Mouse (Mus musculus) ovary, postnatal 14 days (tissue): Measurements from ENCODE around the gene Omt2b.
"Not testable (repeated sequence)": the region's sequence is repeated elsewhere in the genome, so short reads cannot be mapped to it uniquely, and the experiment has no call there.

ENCODE experiments used
- DNase-seq: peaks from one replicate; pipeline ENCODE4 v3.0.0; 2022; ENCODE audit warnings: low spot score

Gene Omt2b

DNA sequence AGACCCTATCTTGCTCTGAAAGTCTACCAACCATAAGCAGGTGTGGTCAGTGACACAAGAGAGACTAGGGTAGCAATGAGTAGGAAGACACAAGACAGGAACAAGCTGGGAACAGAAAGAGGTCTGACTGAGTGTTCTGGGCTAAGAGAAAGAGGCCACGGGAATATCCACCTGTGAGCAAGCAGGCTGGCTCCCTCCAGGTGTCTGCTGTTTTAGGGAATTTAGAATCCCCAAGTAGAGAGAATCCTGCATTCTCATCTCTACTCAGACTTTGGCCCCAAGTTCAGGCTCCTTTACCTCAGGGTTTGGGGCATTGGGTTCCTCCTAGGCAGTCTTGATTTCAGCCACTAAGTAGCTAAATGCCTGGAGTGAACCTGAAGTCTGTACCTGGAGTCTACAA lies at the start of gene Omt2b:
Gene Omt2b (plus strand): TSS at position 301 of the 400 bp plus-strand sequence.
- not testable (repeated sequence) for DNase-seq

- not testable (repeated sequence) for DNase-seq
Observed at GRCm38 (mm10) chr9:78282002-78282711, 45.2 kb upstream of the Omt2b start.

GRCm38 (mm10) chr9:78289063-78289462 lies 38.3 kb upstream of the Omt2b start:
- DNase-seq = not testable (repeated sequence)

DNA sequence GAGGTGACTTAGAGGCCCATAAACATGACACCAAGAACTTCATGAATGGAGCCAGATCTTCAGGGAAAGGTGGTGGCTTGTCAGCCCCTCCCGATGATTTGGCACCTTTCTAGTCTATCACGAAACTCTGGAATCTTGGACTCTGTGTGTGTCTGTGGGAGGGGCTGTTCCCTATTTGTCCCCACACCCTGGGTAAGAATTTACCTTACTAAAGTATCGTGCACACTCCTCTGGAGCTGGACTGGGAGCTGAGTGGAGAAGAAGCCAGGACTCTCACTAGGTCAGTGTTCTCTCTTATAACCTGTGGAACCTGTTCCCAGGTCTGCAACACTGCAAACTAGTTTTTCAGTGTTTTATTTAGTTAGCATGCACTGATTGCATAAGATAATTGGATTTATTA lies 37.7 kb upstream of the Omt2b start, which contains the start of gene Gm10639:
Gene Gm10639 (plus strand): TSS at position 201 of the 400 bp plus-strand sequence.
- not testable (repeated sequence) for DNase-seq

- DNase-seq = not testable (repeated sequence)
Observed at GRCm38 (mm10) chr9:78292462-78292861, 34.9 kb upstream of the Omt2b start.

DNA sequence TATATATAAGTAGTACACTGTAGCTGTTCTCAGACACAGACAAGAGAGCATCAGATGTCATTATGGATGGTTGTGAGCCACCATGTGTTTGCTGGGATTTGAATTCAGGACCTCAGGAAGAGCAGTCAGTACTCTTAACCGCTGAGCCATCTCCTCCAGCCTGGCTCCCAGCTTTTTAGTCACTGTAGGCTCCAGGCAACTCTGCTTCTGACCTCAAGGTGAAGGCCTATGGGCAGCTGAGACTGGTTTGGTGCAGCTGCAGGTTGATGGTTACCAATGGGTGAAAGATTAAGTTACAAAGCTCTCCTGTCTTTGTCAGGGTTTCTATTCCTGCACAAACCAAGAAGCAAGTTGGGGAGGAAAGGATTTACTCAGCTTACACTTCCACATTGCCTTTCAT lies 33.7 kb upstream of the Omt2b start:
- DNase-seq = not testable (repeated sequence)

DNA sequence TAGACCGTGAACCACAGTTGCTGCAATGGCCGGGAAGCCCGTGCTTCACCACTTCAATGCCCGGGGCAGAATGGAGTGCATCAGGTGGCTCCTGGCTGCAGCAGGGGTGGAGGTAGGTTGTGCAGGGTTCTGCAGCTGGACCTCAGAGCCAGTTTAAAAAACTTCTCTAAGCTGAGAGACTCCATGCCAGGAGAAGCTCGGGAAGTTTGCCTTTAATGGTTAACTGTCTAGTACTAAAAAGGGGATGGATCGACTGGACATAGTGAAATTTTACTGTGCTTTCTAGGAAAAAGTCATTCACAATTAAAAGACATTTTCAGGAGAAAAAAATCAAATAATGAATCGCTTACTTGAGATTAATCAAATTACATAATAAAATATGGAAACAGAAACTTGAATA lies 32.6 kb upstream of the Omt2b start:
- not testable (repeated sequence) for DNase-seq

- DNase-seq = peak; percentile 11
Observed at GRCm38 (mm10) chr9:78296089-78296488, 31.3 kb upstream of the Omt2b start.

DNA sequence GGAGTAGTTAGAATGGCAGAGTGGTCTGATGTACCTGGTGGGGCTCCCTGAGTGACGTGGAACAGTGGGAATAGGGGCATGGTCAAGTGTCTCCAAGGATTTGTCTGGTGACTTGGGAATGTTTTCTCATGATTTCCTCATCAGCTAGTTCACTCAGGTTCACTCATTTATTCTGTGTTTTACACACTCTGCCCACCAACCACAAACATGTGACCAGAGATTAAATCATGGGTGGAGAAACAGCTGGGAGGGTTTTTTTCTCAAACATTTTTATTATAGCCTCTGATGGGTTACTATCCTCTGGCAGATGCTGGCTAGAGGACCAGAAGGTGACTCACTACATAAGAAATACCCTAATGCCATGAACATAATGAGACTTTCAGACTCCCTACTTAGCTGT lies 29.2 kb upstream of the Omt2b start:
- DNase-seq = no peak

DNA sequence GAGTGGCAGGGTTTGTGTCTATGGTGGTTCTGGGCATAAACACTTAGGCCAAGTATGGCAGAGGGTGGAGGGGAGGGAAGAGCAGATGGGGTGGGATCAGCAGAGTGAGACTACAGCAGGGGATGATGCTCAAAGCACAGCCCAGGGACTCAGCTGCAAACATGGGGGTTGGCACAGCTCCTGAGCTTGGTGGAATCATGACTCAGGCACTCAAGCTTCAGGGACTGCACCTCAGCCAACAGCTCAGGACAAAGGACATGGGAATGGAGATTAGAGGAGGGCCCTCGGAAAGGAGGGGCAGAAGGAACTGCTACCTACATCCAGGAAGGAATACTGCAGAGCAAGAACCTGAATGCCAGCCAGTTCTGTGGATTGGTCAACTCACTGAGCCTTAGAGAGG lies 28.2 kb upstream of the Omt2b start:
- not testable (repeated sequence) for DNase-seq

DNA sequence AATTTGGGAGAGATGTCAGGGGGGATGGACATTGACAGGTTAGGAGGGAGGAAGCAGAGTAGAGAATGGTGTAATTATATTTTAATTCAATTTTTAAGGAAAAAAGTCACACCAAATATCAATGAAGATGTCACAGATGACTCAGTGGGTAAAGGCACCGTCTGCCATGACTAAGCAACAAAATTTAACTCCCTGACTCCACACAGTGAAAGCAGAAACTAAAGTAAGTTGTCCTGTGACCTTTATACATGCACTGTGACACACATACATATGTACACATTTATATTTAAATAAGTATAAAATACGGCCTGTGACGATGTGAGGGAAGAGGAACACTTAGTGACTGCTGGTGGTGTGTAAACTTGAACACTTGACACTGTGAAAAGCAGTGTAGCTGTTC lies 19.3 kb upstream of the Omt2b start:
- DNase-seq = not testable (repeated sequence)

DNA sequence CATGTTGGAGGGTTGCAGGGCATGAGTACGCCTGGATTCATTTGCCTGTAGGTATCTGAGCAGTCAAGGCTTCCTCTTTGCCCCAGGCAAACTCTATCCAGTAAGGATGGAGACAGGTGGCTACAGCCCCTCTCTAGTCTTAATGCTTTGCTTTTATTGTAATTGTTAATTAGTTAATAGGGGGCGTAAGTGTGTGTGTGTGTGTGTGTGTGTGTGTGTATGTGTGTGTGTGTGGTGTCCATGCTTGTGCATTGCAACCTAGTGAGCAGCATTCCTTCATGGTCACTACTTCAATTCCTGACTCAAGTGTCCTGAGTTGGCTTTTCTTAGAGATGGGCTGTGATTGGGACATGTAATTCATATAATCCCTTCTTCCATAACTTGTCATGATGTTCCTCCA lies 12.7 kb upstream of the Omt2b start, which contains the start of gene Omt2a:
Gene Omt2a (minus strand): TSS at position 101 of the 400 bp plus-strand sequence.
- DNase-seq = no peak

- DNase-seq = no peak
Observed at GRCm38 (mm10) chr9:78319499-78319898, 7.9 kb upstream of the Omt2b start.

- not testable (repeated sequence) for DNase-seq
Observed at GRCm38 (mm10) chr9:78337050-78337449, 9.7 kb downstream of the Omt2b start.

DNA sequence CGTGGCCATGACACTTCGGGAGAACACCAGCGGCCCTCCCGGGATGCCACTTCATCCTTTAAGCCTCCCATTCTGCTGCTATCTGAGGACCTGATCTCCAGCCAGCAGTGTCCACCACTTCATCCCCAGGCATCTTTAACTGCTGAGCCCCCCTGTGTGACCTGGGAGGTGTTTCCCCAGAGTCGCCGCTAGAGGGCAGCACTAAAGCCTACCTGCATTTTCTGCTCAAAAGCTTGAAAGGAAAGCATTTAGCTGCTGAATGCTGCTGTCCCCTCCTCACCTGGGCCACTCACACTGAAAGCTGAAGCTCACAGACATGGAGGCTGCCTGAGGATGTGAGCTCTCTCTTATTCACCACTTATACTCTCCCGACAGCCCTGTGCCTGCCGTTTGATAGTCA lies 12.9 kb downstream of the Omt2b start:
- DNase-seq = peak; percentile 25

DNA sequence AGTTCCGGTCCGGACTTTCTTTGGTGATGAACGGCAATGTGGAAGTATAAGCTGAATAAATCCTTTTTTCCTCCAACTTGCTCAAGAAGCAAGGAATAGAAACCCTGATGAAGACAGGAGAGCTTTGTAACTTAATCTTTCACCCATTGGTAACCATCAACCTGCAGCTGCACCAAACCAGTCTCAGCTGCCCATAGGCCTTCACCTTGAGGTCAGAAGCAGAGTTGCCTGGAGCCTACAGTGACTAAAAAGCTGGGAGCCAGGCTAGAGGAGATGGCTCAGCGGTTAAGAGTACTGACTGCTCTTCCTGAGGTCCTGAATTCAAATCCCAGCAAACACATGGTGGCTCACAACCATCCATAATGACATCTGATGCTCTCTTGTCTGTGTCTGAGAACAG lies 15.1 kb downstream of the Omt2b start:
- not testable (repeated sequence) for DNase-seq

GRCm38 (mm10) chr9:78343055-78343454 lies 15.7 kb downstream of the Omt2b start:
- DNase-seq = not testable (repeated sequence)

DNA sequence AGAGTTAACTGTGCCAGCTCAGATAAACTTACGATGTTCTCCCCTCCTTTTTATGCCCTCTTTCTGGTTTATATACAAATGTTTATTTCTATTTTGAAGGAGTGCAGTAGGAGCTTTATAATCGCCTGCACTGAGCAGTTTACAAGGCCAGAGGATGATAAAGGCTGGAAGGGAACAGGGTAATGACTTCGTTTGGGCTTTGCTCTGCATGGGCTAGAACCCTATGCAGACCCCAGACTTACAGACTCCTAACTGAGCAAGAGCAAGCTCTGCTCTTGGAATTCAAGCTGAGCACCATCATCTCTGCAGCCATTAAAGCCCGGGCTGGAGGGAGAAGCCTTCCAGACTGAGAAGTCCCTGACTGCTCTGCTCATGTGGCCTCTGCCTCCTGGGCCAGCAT lies 17.8 kb downstream of the Omt2b start:
- not testable (repeated sequence) for DNase-seq

GRCm38 (mm10) chr9:78347004-78347403 lies 19.6 kb downstream of the Omt2b start:
- DNase-seq = no peak

DNA sequence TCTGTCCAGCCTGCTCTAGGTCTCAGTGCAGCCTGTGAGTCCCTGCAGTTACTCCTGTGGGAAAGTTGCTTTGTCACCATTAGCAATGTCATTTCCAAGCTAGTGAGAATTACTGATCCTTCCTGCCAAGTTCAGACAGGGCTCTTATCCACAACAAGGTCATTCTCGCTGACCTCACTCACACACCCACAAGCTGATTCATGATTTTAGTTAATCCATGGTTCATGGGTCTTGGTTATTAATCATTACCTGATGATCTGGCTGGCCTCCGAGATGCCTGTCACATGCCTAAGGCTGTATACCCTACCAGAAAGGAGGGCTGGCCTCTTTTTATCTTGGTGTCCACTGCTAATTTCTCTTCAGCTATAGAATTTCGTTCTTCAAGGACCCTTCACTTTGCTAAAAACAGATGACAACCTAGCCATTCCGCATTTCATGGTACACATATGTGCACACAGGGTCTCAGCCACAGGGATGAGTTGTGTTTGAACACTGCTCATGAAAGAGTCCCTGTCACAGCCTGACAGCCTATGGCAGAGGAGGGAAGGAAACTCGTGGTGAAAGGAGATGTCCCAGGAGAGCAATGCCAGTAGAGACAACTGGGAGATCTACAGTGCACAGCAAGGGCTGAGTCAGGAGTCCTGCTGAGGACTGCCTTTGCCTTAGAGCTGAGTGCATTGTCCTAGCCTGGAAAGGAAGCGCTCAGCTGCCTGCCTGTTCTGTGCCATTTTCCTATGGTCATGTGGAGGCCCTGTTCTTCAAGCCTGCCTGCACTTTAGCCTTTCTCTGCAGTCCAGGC lies 21.0 kb downstream of the Omt2b start:
- not testable (repeated sequence) for DNase-seq

GRCm38 (mm10) chr9:78349141-78349540 lies 21.8 kb downstream of the Omt2b start:
- DNase-seq = not testable (repeated sequence)

GRCm38 (mm10) chr9:78350007-78350406 lies 22.6 kb downstream of the Omt2b start:
- not testable (repeated sequence) for DNase-seq
